Mouse (Mus musculus) embryonic fibroblast, embryonic 13.5 days (primary cell): Measurements from ENCODE around the gene Zcchc12.

Experiments used
- CTCF ChIP-seq: IDR thresholded peaks from 2 replicates; pipeline ENCODE4 v1.5.1; 2011; ENCODE audit warnings: mild to moderate bottlenecking, control low read depth, low read length, moderate library complexity, borderline replicate concordance; ENCODE audit not compliant: insufficient read depth
- POLR2A ChIP-seq: IDR thresholded peaks from 2 replicates; pipeline ENCODE4 v1.6.1; 2011; ENCODE audit warnings: low read depth, mild to moderate bottlenecking, control low read depth, low read length, moderate library complexity

- no peak for TF ChIP-seq CTCF
- no peak for TF ChIP-seq POLR2A
These were observed 33.2 kb downstream of the Zcchc12 start for GRCm38 (mm10) chrX:36228861-36229260.
